Mouse (Mus musculus) spleen, postnatal 10 days (tissue): ENCODE results near the gene Clip2.

ENCODE experiments used
- DNase-seq, 2 experiments: peaks; one replicate each; pipeline ENCODE4 v3.0.0; 2021 to 2022; ENCODE audit warnings: low spot score in 2 of 2

The Clip2 gene

GRCm38 (mm10) chr5:134552110-134552972, at the start of gene Clip2:
Clip2 (minus strand) TSS chr5:134552434.
- peak; percentile 77 to 92 for DNase-seq

GRCm38 (mm10) chr5:134597711-134598110, 45.5 kb upstream of the Clip2 start:
- no peak for DNase-seq

- peak in 1 of 2 experiments; percentile 61 for DNase-seq
These were observed 40.9 kb upstream of the Clip2 start for GRCm38 (mm10) chr5:134593093-134593492.

- DNase-seq = no peak
These were observed 39.9 kb upstream of the Clip2 start for GRCm38 (mm10) chr5:134592026-134592581.

DNA sequence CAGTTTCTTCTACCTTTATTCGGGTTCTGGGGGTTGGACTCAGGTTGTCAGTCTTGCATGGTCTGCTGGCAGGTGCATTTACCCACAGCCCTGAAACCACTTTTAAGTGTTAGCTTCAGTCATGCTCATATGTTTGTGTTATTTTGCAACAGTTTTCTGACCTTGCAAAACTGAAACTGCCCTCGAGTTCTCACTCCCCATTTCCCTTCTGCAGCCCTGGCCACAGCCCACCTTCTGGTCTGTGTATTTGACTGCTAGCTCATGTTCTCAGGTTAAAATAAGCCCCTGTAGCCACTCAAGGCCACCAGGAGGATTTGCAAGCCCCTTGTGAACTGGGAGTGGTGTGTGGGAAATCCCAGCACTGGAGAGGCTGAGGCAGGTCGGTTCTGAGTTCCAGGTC, 37.7 kb upstream of the Clip2 start:
- DNase-seq = no peak

DNA sequence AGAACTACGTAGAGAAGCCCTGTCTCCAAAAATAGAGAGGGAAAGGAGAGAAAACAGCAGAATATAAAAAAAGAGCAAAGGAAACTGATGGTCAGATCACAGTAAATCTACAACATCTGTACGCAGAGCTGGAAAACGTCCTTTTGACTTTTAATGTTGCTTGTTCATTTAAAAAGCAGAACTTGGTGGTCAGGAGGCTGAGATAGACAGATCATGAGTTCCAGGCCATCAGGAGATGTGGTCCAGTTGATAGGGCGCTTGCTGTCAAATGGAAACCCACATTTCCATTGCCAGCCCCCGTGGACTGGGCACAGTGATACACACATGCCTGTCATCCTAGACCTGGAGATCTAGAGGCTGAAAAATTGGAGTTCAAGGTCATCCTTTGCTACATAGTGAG, 32.6 kb upstream of the Clip2 start:
- no peak for DNase-seq

- no peak for DNase-seq
These were observed 31.6 kb upstream of the Clip2 start for GRCm38 (mm10) chr5:134583884-134584213.

DNA sequence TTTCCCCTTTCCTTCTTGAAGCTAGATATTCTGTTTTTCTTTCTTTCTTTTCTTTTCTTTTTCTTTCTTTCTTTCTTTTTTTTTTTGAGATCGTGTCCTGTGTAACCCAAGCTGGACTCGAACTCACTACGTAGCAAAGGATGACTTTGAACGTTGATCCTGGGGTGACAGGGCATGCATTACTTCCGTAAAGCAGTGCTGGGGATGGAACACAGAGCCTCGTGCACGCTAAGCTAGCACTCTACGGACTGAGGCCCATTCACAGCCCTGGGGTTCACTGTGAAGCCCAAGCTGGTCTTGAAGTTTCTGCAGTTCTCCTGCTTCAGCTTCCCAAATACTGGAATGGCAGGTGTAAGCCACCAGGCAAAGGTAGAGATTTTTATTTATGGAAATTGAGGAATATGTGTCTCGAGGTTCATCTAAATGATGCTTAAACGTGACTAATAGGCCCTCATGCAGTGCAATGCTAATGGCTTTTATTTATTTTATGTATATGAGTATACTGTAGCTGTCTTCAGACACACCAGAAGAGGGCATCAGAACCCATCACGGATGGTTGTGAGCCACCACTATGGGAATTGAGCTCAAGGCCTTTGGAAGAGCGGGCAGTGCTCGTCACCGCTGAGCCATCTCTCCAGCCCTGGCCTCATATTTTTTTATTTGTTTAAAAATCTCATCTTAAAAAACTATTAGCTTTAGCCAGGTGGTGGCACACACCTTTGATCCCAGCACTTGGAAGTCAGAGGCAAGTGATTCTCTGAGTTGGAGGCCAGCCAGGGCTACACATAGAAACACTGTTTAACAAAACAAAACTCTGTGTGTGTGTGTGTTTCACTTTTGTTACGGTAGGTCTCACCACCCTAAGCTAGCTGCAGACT, 31.0 kb upstream of the Clip2 start:
- no peak for DNase-seq

GRCm38 (mm10) chr5:134582221-134582907, 30.1 kb upstream of the Clip2 start:
- peak; percentile 95 to 99 for DNase-seq

- no peak for DNase-seq
These were observed 28.9 kb upstream of the Clip2 start, which contains the start of gene Rfc2 for GRCm38 (mm10) chr5:134581146-134581545. Rfc2 (plus strand) TSS chr5:134581366.

DNA sequence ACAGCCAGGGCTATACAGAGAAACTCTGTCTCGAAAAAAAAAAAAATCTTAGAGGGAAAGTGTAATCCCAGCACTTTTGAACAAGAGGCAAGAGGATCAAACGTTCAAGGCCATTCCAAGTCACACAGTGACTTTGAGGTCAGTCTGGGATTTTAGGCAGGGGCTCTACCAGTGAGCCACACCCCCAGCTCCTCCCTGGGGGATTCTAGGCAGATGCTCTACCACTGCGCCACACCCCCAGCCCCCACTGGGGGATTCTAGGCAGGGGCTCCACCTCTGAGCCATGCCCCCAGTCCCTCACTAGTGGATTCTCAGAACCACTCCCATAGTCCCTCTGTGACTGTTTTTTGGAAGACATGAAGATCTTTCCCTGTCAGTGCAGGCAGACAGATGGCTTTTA, 26.9 kb upstream of the Clip2 start:
- DNase-seq = no peak

DNA sequence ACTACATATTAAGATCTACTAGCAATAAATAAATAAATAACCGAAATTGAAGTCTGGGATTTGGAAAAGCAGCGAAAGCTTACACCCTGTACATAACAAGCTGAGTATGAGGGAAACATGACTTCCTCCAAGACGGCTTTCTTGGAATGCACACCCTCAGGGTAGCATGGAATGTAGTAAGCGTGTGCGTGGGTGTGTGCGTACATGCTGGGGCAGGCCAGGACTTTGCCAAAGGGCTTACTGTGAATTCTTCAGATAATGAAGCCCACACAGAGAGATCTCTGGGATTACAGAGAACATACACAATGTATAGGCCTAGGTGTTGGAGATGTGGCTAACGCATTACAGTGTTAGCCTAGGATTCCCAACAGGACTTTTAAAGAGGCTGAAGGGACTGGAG, 25.3 kb upstream of the Clip2 start:
- DNase-seq = no peak

DNA sequence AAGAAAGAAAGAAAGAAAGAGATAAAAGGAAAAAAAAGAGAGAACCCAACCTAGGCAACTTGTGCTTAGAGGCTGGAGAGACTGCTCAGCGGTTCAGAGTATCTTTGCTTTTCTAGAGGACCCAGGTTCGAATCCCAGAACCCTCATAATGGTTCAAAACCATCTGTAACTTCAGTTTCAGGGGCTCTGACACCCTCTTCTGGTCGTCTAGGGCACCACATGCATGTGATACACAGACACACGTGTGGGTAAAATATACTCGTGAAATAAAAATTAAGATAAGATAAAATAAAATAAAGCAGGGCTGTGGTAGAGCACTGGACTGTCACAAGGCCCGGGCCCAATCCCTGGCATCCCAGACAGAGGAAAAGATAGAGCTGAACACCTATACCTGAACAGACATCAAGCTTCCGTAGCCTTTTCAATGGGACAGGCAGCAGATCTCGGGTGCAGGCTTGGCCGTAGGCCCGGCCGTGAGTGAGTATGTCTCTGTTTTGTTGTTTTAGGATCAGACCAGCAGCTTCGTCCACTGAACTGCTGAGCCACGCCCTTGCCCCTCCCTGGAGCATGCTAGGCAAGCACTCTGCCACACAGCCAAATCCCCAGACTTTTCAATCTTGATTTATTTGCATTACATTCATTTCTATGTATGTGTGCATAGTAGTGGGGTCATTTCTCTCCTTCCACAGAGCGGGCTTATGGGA, 24.4 kb upstream of the Clip2 start:
- peak in 1 of 2 experiments; percentile 56 for DNase-seq

DNA sequence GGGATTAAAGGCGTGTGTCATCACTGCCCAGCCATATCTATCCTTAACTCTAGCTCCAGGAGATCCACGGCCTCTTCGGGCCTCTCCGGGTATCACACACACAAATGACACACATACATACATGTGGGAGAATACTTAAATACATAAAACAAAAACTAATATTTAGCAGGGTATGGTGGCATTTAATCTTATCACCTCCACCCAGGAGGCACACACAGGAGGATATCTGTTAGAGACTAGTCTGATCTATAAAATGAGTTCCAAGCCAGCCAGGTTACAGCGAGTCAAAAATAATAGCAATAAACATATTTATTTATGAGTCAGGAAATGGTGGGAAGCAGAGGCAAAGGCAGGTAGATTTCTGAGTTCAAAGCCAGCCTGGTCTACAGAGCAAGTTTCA, 23.6 kb upstream of the Clip2 start:
- no peak for DNase-seq

DNA sequence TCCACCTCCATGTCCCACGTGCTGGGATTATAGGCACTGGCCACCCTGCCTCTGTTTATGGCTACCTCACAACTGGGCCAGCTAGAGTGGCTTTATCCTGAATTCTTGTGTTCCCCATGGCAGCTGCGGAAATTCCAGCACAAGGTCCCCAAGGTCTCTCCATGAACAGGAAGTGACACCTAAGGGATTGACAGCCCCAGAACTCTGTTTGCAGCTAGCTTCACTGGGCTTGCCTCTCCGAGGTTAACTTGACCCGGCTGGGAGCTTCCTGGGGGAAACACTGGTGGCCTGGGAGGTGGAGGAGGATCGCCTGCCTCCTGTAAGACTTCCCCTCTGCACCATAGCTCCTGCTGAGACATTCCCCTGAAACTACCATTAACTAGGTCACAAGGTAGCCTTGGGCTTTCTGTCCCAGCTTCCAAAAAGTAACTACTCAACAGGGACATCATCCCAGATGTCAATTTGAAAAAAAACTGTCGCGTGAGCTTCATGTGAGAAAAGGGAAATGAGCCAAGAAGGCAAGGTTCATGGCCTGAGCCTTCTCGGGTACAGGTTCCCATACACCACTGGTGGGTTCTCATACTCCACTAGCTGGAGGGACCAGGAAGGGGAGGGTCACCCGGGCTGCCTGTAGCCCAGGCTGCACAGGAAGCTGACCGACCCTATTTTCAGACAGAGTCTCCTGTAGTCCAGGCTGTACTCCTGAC, 20.4 kb upstream of the Clip2 start:
- peak in 1 of 2 experiments; percentile 29 for DNase-seq

DNA sequence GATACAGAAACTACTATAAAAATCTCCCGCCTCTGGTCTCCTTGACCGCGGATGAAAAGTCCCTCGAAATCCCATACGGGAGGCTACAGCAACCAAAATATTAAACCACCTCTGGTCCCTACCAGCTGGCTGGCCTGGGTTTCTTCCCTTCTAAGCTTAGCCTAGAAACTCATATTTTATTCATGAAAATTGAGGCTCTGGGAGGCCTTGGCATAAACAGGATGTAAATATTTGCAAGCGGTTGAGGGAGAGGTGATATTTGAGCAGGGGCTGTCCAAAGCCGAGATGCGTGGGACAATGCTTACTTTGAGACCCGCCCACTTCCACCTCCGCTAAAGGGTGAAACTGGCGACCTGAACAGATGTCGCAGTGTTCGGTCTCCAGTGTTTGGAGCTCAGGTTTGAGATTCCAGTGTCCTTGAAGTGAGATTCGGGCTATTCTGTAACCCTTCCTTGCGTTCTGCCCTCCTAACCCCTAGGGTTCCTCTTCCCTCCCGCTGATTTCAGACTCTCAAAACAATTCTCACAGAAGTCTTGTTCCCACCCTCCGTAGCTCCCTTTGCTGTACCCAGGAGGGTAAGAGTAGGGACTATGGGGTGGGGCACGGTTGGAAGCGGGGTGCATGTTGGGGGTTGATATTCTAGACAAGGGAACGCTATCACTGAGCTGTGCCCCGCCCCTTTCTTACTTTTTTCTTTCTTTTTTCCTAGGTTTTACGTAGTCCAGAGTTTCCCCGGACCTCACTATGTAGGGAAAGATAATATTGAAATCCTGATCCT, 19.7 kb upstream of the Clip2 start:
- peak; percentile 42 to 58 for DNase-seq

DNA sequence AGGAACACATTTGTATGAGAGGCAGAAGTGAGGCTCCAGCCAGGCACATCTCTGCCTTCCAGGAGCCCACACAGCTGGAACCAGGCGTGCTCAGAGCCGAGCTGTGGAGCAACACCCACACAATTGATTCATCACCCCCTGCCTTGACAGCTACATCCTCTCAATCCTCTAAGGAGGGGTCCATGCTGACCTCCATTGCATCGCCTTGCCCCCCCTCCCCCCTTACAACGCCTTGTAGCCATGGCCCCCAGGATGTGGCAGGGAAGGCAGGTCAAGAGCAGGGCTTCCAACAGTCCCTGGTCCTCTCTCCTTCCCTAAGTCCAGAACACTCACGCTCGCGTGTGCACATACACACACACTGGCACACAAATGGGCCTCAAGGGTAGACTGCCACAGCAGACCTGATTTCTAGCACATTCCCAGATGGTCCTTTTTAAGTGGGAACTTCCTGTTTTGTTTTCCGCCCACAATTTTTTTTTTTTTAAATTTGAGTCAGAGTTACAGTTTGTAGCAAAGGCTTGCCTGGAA, 16.8 kb upstream of the Clip2 start:
- no peak for DNase-seq

DNA sequence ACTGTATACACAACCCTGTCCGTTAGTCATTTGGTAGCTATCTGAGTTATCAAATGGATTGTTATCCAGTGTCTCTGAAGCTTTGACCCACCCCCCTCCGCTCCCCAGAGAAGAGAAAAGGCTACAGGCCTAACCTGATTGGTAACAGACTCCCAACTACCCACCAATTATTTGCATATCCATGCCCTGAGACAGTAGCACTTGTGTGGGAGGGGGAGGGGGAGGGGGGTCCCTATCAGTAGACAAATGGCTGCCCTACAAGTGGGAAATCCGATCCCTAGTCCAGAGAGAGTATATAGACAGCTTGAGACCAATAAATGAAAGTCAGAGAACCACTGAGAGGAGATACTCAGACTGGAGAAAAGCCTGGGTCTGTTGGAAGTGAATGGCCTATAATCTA, 15.8 kb upstream of the Clip2 start:
- no peak for DNase-seq

DNA sequence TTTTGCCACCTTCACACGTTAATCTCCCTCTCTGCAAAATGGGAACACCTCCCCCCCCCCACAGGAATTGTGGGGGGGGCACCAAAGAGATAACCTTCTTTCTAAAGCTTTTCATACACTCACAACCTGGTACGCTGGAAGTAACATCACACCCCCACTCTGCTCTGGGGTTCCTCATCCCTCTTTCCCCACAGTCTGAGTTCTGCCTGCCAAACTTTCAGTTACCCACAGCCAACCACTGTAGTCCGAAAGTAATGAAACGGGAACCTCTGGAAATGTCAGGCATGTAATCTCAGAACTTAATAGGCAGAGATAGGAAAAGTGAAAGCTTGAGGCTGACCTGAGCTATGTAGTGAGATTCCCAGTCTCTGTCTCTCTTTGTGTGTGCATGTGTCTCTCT, 15.2 kb upstream of the Clip2 start:
- no peak for DNase-seq

- no peak for DNase-seq
These were observed 13.5 kb upstream of the Clip2 start for GRCm38 (mm10) chr5:134565696-134566095.
